Mouse (Mus musculus) layer of hippocampus, adult 11-12 months (tissue): Measurements from ENCODE around the gene Relt.
A peak's percentile ranks its signal among the peaks of the same experiment; 100 is the strongest.

Experiments used
- DNase-seq: peaks from one replicate; pipeline ENCODE4 v3.0.0; 2022; ENCODE audit warnings: low spot score

Relt gene

GRCm38 (mm10) chr7:100862828-100863638, at the start of gene Relt:
Relt (minus strand) TSS chr7:100863446.
- peak; percentile 89 for DNase-seq

GRCm38 (mm10) chr7:100911791-100912190, 48.5 kb upstream of the Relt start:
- no peak for DNase-seq

DNA sequence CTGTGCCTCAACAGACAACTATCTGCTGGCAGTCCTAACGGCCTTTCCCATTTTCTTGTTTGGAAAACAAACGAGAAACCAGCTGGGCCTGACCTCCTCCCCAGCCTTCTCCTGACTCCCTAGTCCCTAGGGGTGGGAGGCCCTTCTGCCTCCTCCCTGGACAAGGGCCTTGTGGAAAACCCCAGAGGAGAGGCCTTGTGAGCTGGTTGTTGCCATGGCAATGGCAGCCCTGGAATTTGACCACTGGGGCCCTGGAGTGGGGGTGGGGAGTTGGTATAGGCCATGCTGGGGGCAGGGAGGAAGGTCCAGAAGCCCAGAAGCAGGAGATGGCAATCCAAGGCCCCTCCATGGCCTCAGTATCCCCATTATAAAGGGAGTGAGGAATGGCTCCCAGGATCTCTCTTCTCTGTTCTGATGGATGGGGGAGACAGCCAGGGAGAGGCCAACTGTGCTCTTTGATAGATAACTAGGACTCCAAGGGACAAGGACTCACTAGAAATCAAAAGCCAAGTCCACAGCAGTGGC, 48.1 kb upstream of the Relt start:
- no peak for DNase-seq

GRCm38 (mm10) chr7:100908567-100908966, 45.3 kb upstream of the Relt start:
- DNase-seq, result no peak

- no peak for DNase-seq
Measured at GRCm38 (mm10) chr7:100908061-100908460, 44.8 kb upstream of the Relt start.

- peak; percentile 85 for DNase-seq
Measured at GRCm38 (mm10) chr7:100907231-100907630, 44.0 kb upstream of the Relt start.

DNA sequence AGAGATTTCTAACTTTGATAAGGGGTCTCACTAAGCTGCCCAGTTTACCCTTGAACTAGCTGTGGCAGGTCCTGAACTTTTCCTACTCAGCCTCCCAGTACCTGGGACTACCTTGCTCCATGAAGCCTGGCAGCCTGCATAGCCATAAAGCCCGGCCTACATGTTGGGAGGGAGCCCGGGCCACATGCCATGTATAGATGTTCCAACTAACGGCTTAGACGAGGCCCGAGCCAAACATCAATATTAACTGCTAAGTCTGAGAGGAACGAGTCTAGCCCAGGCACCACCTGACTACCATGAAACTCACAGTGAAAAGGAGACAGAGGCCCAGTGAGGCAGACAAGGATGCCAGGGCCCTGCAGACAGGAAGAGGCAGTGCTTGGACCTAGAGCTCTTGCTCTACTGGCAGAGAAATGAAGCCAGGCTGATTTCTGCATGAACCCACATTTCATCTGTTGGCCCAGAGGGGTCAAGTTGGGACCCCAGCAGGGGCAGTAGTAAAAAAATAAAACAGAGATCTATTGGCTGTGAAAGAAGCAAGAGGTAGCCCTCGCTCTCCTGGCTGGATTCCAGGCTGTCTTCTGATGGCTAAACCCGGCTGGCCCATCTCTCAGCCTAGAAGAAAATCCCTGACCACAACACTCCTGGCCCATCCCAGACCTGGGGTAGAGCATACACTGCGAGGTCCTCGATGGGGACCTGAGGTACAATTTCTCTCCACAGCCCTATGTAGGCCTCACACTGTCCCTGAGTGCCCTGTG, 43.0 kb upstream of the Relt start:
- DNase-seq, result no peak

GRCm38 (mm10) chr7:100905037-100905436, 41.8 kb upstream of the Relt start:
- no peak for DNase-seq

DNA sequence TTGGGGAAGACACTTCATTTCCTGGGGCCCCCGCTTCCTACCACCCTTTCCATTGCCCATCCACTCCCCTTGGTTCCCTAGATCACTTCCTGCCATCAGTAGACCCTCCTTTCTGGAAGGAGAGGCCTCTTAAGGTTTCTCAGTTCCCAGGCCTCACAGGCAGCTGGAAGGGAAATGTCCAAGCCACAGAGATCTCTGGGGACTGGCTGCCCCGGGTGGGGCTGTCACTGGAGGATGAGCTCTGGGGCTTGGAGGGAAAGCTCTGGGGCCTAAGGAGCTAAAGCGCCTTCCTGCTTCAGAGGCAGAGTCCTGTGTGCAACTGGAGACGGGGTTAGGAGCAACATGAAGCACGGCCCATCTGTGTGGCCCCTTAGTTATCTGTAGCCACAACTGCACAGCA, 41.4 kb upstream of the Relt start:
- no peak for DNase-seq

DNA sequence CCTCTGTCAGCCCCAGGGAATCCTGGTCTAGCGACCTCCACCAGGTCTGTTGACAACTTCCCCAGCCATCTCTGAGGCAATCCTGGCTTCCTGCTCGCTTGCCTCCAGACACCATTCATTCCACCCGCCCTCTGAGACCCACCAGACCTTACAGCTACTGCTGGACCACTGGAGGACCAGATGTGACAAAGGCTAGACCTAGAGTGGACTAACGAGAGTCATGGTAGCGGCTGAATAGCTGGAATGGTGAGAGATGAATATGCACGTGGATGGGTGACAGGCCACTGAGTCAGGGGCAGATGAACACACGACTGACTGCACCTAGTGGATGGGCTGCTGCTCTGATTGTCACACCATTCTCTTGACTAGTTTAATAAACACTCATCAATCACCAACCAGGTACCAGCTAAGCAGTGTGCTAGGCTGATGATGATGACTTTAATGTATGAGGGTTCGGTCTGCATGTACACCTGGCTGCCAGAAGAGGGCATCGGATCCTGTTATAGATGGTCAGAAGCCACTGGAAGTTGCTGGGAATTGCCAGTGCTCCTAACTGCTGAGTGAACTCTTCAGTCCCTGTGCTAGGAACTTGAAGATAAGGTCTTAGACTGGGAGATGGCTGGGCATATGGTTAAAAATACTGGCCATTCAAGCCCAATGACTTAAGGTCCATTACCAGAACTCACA, 39.3 kb upstream of the Relt start:
- DNase-seq, result no peak

DNA sequence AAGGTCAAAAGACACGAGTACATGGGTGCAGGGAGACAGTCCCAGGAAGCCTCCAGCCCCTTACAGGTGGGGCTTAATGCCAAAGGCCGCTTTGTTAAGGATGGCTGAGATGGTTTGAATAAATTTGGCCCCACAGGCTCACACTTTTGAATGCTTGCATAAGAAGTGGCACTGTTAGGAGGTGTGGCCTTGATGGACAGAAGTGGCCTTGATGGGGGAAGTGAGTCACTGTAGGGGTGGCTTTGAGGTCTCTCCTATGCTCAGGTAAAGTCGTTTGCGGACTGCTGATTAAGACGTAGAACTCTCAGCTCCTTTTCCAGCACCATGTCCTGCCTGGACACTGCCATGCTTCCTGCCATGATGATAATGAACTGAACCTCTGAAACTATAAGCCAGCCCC, 34.6 kb upstream of the Relt start:
- no peak for DNase-seq

GRCm38 (mm10) chr7:100894833-100895226, 31.6 kb upstream of the Relt start:
- no peak for DNase-seq

DNA sequence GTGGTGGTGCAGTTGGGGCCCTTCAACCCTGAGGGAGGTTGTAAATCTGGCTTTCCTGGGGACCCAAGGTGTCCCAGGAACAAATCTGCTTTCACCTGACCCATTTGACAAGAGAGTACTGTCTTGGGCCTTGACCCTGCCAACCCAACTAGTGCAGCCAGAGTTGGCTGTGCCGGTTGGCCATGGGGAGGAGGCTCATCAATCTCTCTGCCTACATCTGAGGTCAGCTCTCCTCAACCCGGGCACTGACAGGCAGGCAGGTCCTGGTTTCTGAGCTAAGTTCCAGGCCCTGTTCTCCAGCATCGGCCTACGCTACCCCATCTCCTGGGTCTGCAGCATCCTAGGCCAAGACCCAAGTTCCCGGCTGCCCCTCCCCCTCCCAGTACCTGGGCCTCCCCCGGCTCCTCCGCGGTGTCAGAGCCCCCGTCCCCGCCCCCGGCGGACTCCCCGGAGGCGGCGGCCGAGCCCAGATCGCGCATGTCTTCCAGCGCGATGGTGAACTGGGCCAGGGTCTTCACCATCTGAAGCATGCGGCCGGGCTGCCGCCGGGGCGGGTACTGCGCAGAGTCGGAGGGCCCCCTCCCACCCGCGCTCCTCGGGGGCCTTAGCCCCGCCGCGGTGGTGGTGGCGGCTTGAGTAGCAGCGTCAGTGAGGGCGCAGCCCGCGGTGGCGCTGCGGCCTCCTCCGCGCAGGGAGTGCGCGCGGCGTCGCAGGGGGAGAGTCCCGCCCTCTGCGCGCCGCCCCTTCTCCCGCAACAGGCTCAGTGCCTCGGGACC, 31.0 kb upstream of the Relt start:
- peak; percentile 61 for DNase-seq

DNA sequence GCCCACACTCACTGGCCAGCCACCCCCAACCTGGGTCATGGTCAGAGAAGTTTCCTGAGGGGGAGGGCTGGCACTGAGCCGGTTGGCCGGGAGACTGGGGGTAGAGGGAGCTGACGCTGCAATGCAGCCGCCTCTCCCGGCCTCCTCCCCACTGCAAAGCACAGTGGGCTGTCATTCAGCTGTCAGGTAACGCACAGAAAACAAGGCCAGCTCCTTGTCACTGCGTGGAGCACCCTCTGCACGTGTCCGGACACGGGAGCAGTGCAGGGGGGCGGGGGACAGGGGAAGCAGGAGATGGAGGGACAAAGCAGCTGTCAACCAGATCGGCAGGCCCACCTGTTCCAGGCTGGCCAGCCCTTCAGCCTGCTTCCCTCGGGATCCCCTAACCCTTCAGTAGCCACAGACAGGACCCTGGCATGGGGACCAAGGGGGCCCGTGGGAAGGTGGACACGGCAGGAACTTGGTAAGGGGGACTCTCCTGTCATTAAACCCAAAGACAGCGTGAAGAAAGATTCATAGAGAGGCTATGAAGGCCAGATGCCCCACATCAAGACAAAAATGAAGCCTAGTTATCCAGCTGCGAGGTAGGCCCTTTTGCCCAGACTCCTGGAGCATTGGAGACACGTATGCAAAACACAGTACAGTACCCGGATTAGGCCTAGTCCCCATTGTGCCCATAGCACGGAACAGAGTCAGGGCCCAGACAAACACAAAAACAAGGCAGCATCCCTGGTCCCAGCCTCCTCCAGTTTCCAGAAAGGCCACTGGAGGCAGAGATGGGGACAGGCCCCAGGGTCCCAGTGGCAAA, 30.2 kb upstream of the Relt start:
- peak; percentile 43 for DNase-seq

GRCm38 (mm10) chr7:100886535-100886934, 23.3 kb upstream of the Relt start:
- DNase-seq, result peak; percentile 62

- DNase-seq, result no peak
Measured at GRCm38 (mm10) chr7:100884460-100884859, 21.2 kb upstream of the Relt start.

GRCm38 (mm10) chr7:100881950-100882349, 18.7 kb upstream of the Relt start:
- no peak for DNase-seq

DNA sequence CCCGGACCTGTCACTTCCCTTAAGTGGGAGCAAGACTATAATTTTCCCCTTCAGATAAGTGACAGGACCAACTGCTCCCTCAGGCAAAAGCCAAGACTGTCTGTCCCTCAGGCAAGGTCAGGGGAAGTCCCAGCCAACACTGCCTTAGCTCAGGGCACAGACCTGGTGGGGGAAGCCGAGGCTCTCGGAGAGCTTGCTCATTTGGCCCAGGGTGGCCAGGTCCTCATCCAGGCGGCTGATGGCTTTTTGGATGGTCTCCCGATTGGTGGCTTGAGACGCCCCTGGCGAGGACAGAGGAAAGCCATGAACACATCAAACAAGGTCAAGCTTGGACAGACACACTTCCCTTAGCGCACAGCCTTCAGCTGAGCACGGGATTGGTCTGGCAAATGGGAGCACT, 18.3 kb upstream of the Relt start:
- DNase-seq, result no peak

- DNase-seq, result peak; percentile 61
Measured at GRCm38 (mm10) chr7:100879595-100879994, 16.3 kb upstream of the Relt start.

- DNase-seq, result no peak
Measured at GRCm38 (mm10) chr7:100876771-100877170, 13.5 kb upstream of the Relt start.

- DNase-seq, result no peak
Measured at GRCm38 (mm10) chr7:100876293-100876692, 13.0 kb upstream of the Relt start.
